Mouse (Mus musculus): ENCODE measurements around the gene Zfp993. TPM values are rescaled to one million over a fixed set of nuclear protein-coding genes. Genes with fewer than 3 reads are reported as not detected.
A peak's percentile ranks its signal among the peaks of the same experiment; 100 is the strongest.
"Not testable (repeated sequence)": the region's sequence is repeated elsewhere in the genome, so short reads cannot be mapped to it uniquely, and the experiment has no call there.

Zfp993 gene
- polyA plus RNA-seq (2016; fragmentation: Nextera tagmentation; extraction: Ambion mirVana) = 4.5 and 4.6 TPM in 2 replicates

GRCm38 (mm10) chr4:146610774-146611400, at the start of gene Zfp993:
Zfp993 (plus strand) TSS chr4:146610961.
- H3K27me3 ChIP-seq (ENCODE audit: insufficient read depth, poor library complexity, severe bottlenecking); H3K9me3 ChIP-seq; H3K4me3 ChIP-seq; H3K4me1 ChIP-seq; DNase-seq (ENCODE audit: low spot score); H3K27ac ChIP-seq; H3K36me3 ChIP-seq: not testable (repeated sequence)
- no CpG with 5 or more reads among the region's 14 CpGs for WGBS

GRCm38 (mm10) chr4:146579905-146580873, 30.6 kb upstream of the Zfp993 start:
- not testable (repeated sequence) for H3K4me3 ChIP-seq; H3K36me3 ChIP-seq; H3K9me3 ChIP-seq; H3K27me3 ChIP-seq (ENCODE audit: insufficient read depth, poor library complexity, severe bottlenecking); DNase-seq (ENCODE audit: low spot score); H3K4me1 ChIP-seq; H3K27ac ChIP-seq
- no CpG with 5 or more reads among the region's 111 CpGs for WGBS

- 5% methylated on average over 31 of the region's 53 CpGs for WGBS
- H3K9me3 ChIP-seq = not testable (repeated sequence)
These were observed 7.0 kb upstream of the Zfp993 start for GRCm38 (mm10) chr4:146603578-146604399.

GRCm38 (mm10) chr4:146644367-146644766, 33.6 kb downstream of the Zfp993 start:
- not testable (repeated sequence) for H3K27me3 ChIP-seq (ENCODE audit: insufficient read depth, poor library complexity, severe bottlenecking); DNase-seq (ENCODE audit: low spot score); H3K27ac ChIP-seq; H3K9me3 ChIP-seq; H3K4me3 ChIP-seq; H3K4me1 ChIP-seq; H3K36me3 ChIP-seq
- no CpG with 5 or more reads among the region's 4 CpGs for WGBS

More at GRCm38 (mm10) chr4:146603578-146604399, 7.0 kb upstream of the Zfp993 start:
- DNase-seq (ENCODE audit: low spot score) = peak; percentile 66
- H3K27ac ChIP-seq; H3K36me3 ChIP-seq; H3K27me3 ChIP-seq (ENCODE audit: insufficient read depth, poor library complexity, severe bottlenecking); H3K4me1 ChIP-seq: not testable (repeated sequence)
- H3K4me3 ChIP-seq = peak overlapping the region; percentile 47

GRCm38 (mm10) chr4:146649641-146650040, 38.9 kb downstream of the Zfp993 start:
- DNase-seq (ENCODE audit: low spot score); H3K27ac ChIP-seq; H3K9me3 ChIP-seq; H3K4me3 ChIP-seq; H3K36me3 ChIP-seq; H3K27me3 ChIP-seq (ENCODE audit: insufficient read depth, poor library complexity, severe bottlenecking); H3K4me1 ChIP-seq: not testable (repeated sequence)
- WGBS = no CpG with 5 or more reads among the region's 2 CpGs

- not testable (repeated sequence) for H3K9me3 ChIP-seq; H3K27ac ChIP-seq; H3K4me1 ChIP-seq; DNase-seq (ENCODE audit: low spot score); H3K27me3 ChIP-seq (ENCODE audit: insufficient read depth, poor library complexity, severe bottlenecking); H3K36me3 ChIP-seq; H3K4me3 ChIP-seq
- 65% methylated on average over 2 of the region's 4 CpGs for WGBS
These were observed 39.4 kb downstream of the Zfp993 start for GRCm38 (mm10) chr4:146650115-146650514.

GRCm38 (mm10) chr4:146650639-146651038, 39.9 kb downstream of the Zfp993 start:
- DNase-seq (ENCODE audit: low spot score); H3K27me3 ChIP-seq (ENCODE audit: insufficient read depth, poor library complexity, severe bottlenecking); H3K4me1 ChIP-seq; H3K27ac ChIP-seq; H3K36me3 ChIP-seq; H3K4me3 ChIP-seq; H3K9me3 ChIP-seq: not testable (repeated sequence)
- WGBS = 85% methylated on average over 2 of the region's 5 CpGs

Other genes starting within 250 kb of the Zfp993 start
- 4.7 and 5.3 TPM in 2 replicates for gene Zfp992, start 161.9 kb upstream of the Zfp993 start, polyA plus RNA-seq (2016; fragmentation: Nextera tagmentation; extraction: Ambion mirVana)
- gene Zfp981, start 108.9 kb upstream of the Zfp993 start, polyA plus RNA-seq (2016; fragmentation: Nextera tagmentation; extraction: Ambion mirVana) = 0.09 and 0.11 TPM in 2 replicates